Mouse (Mus musculus): Measurements from ENCODE around the gene Carns1. TPM values are rescaled to one million over a fixed set of nuclear protein-coding genes. Genes with fewer than 3 reads are reported as not detected.

Gene Carns1
- 4.6 and 5.3 TPM in 2 replicates for polyA plus RNA-seq (2012; rRNA removed)

GRCm38 (mm10) chr19:4175368-4175947 is at the start of gene Carns1:
Gene Carns1 (minus strand): TSS chr19:4175479.

GRCm38 (mm10) chr19:4214071-4214770 is 38.9 kb upstream of the Carns1 start, which contains the start of the genes Clcf1 and AC109138.7:
Gene Clcf1 (plus strand): TSS chr19:4214238.
Gene AC109138.7 (plus strand): TSS chr19:4214357.

DNA sequence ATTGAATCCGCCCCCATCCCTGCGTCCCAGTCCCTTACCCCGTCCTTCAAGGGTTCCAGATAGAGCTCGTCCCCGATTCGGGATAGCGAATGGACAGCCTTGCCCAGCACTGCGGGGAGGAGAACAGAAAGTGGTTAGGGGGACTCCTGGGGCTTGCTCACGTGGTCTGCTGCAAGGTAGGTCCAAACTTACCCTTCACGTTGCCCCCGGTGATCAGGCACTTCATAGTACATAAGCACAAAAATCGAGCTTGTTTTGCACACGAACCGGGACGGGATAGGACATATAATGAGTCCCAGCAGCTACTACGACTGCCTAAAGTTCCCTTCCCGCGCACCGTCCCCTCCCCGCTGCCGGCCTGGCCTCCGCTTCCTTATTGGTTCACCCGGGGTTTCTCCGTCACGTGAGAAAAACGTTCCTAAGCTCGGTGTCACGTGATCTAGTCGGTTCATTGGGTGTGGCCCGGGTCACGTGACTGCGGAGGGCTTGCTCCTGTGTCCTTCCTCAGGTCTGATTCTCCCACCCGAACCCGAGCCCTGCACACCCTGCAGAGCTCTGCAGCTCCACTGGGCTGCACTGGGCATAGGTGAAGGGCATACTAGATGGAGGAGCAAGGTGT is 26.1 kb upstream of the Carns1 start, which contains the start of gene Rad9a:
Gene Rad9a (minus strand): TSS at position 372 of the 619 bp plus-strand sequence.

DNA sequence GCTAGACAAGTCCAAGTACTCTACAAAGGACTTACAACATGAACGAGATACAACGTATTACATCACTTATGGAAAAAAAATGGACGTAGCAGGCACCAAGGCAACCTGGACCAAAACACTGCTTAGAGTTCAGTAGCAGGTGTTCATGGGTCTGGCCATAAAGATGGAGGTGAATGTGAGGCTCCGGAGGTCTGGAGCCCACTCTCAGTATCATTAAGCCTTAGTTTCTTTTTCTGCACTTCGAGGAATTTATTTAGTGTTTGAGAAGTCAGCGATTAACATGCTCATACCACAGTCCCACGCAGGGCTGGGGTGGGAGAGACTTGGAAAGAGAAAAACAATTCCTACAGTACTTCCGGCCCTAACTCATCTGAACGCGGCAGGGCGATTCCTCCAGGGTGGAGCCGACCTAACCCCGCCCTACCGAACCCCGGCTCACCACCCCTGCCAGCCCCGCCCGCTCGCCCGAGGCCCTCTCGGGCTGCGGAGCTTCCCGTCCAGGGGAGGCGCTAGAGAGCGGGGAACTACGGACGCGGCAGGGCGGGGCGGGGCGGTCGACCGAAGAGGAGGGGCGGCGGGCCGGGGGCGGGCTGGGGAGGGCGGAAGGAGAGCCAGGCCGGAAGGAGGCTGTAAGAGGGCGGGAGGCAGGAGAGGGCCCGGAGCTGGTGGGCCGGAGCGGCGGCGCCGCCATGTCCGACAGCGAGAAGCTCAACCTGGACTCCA is 16.4 kb upstream of the Carns1 start, which contains the start of gene Ppp1ca:
Gene Ppp1ca (plus strand): TSS at position 538 of the 723 bp plus-strand sequence.

DNA sequence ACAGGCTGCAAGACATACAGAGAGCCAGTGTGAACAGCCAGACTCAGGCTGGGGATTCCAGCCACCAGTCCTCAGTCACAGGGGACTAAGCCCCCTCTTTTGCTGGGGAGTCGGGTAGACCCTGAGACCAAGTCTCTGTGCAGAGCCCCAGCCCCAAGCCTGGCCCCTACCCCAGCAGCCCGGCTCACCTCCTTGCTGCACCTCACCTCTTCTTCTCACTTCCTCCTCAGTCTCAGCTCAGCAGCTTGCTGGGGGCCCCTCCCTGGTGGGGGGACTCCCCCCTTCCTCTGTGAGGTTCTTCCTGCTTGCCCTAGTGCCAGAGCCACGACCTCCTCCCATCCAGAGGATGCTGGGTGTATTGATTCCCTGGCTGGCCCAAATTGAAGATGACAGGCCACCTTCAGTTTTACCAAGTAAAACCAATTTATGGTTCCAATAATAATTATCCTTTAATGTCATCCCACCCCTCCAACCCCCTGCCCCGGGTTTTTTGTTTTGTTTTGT is 15.6 kb upstream of the Carns1 start, which contains the start of gene Tbc1d10c:
Gene Tbc1d10c (minus strand): TSS at position 454 of the 504 bp plus-strand sequence.

GRCm38 (mm10) chr19:4162646-4163542 is 12.4 kb downstream of the Carns1 start, which contains the start of gene Rps6kb2:
Gene Rps6kb2 (minus strand): TSS chr19:4163354.

DNA sequence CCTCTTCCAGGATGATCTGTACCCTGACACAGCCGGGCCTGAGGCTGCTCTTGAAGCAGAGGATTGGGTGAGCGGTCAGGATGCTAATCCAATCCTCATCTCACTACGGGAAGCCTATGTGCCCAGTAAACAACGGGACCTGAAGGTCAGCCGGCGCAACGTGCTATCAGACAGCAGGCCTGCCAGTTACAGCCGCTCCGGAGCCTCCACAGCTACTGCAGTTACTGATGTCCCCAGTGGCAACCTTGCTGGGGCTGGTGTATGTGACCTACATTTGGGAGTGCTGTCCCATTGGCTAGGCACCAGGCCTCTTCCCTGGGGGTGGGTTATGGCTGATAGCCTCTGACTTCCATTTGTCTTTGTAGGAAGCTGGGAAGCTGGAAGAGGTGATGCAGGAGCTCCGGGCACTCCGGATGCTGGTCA is 22.0 kb downstream of the Carns1 start, which contains the start of gene Ptprcap:
Gene Ptprcap (plus strand): TSS at position 373 of the 423 bp plus-strand sequence.

DNA sequence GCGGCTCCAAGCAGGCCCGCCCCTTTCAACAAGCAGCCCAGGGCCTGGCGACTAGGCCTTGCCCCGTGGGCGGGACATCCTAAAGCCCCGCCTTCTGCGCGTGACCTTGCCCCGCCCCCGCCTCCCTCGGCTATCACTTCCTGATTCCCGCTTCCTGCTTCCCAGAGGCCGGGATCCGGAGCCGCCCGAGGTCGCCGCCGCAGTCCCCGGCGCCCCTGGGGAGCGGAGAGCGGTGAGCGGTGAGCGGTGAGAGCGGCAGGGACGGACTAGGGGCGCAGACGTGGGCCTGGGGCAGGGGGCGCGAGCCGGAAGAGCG is 26.8 kb downstream of the Carns1 start, which contains the start of gene Coro1b:
Gene Coro1b (plus strand): TSS at position 129 of the 316 bp plus-strand sequence.

DNA sequence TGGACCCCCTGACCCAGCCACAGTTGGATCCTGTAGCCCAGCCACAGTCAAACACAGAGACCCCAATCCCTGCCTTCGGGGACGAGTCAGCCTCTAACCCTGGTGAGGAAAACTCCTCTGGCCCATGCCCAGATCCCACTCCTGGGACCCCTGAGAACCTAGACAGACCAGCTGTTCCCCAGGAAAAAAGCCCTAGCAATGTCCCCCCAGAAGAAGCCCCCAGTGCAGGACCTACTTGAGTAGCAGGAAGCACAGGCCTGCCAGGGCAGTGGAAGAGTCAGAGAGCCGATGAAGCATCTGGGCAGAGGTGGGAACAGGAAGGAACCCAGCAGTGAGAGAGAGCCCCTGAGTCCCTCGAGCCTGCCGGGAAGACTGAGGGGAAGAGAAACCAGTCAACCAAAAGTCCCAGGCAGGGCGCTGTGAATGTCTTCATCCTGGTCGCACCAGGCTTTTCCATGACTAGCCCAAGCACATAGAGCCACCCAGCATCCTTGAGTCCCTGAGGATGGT is 31.5 kb downstream of the Carns1 start, which contains the start of gene Cabp4:
Gene Cabp4 (minus strand): TSS at position 275 of the 510 bp plus-strand sequence.

GRCm38 (mm10) chr19:4139446-4139845 is 35.8 kb downstream of the Carns1 start, which contains the start of gene Gpr152:
Gene Gpr152 (plus strand): TSS chr19:4139787.

DNA sequence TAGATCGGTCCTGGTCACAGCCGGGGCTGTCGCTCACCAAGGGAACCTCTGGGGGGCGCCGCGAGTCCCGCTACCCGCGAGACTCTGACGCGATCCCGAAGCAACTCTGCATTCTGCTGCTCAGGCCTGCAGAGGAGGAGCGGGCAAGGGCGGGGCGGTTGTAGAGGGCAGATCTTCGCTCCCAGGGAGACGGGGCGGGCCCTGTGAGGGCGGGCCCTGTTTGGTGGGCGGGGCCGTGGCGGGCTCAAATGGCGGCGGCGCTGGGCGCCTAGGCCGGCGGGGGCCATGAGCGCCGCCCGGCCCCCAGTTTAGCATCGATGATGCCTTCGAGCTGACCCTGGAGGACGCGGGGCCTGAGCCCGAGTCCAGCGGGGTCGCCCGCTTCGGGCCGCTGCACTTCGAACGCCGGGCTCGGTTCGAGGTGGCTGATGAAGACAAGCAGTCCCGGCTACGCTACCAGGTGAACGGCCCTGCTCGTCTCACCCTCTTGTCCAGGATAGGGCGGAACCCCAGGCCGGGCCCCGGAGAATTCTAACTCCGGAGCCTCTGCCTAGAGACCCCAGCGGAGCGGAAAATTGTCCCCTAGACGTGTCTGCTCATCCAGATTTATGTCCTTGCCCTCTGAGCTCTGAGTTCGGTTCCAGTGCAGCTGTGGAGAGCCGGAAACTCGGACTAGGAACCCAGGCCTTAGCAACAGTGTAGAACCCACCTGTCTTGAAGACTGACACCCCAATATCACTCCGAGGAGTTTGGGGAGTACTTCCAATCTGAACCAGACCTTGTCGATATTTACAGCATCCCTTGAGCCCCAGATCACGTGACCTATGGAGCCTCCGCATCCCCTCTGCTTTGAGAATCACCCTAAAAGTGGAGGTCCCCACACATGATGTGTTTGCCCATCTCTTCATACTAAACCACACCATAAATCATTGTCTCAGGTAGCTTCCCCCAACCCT is 49.3 kb downstream of the Carns1 start, which contains the start of gene Aip:
Gene Aip (minus strand): TSS at position 118 of the 956 bp plus-strand sequence.

Other genes with a start within 250 kb of the Carns1 start
- gene Aldh3b1, start 245.7 kb downstream of the Carns1 start, polyA plus RNA-seq (2012; rRNA removed), result 2.0 TPM in 2 replicates
- gene Unc93b1, start 240.3 kb downstream of the Carns1 start, polyA plus RNA-seq (2012; rRNA removed), result 31.5 and 46.6 TPM in 2 replicates
- gene Aldh3b3, start 216.8 kb downstream of the Carns1 start, polyA plus RNA-seq (2012; rRNA removed), result 0.15 and 0.23 TPM in 2 replicates
- 32.2 and 43.3 TPM in 2 replicates for gene Aldh3b2, start 203.2 kb downstream of the Carns1 start, polyA plus RNA-seq (2012; rRNA removed)
- 11.4 and 16.6 TPM in 2 replicates for gene Acy3, start 188.9 kb downstream of the Carns1 start, polyA plus RNA-seq (2012; rRNA removed)
- gene Tbx10, start 182.7 kb downstream of the Carns1 start, polyA plus RNA-seq (2012; rRNA removed), result not detected in 2 replicates
- gene Nudt8, start 174.9 kb downstream of the Carns1 start, polyA plus RNA-seq (2012; rRNA removed), result 14.0 and 30.7 TPM in 2 replicates
- 0.82 and 1.4 TPM in 2 replicates for gene Gm49405, start 174.9 kb downstream of the Carns1 start, polyA plus RNA-seq (2012; rRNA removed)
- gene Doc2g, start 172.2 kb downstream of the Carns1 start, polyA plus RNA-seq (2012; rRNA removed), result 6.4 and 6.9 TPM in 2 replicates
- 125 and 129 TPM in 2 replicates for gene Ndufv1, start 162.7 kb downstream of the Carns1 start, polyA plus RNA-seq (2012; rRNA removed)
- gene Gstp1, start 137.5 kb downstream of the Carns1 start, polyA plus RNA-seq (2012; rRNA removed), result 1,477 and 1,578 TPM in 2 replicates
- 160 and 194 TPM in 2 replicates for gene Gstp2, start 129.5 kb downstream of the Carns1 start, polyA plus RNA-seq (2012; rRNA removed)
- gene Gstp3, start 115.9 kb downstream of the Carns1 start, polyA plus RNA-seq (2012; rRNA removed), result 1.6 and 1.9 TPM in 2 replicates
- gene Cabp2, start 93.9 kb downstream of the Carns1 start, polyA plus RNA-seq (2012; rRNA removed), result not detected in 2 replicates
- gene Cdk2ap2, start 78.3 kb downstream of the Carns1 start, polyA plus RNA-seq (2012; rRNA removed), result 155 and 221 TPM in 2 replicates
- 68.7 and 72.3 TPM in 2 replicates for gene Pitpnm1, start 75.5 kb downstream of the Carns1 start, polyA plus RNA-seq (2012; rRNA removed)
- 25.6 and 32.7 TPM in 2 replicates for gene Aip, start 49.6 kb downstream of the Carns1 start, polyA plus RNA-seq (2012; rRNA removed)
- not detected in 2 replicates for gene Gpr152, start 35.7 kb downstream of the Carns1 start, polyA plus RNA-seq (2012; rRNA removed)
- gene Cabp4, start 31.4 kb downstream of the Carns1 start, polyA plus RNA-seq (2012; rRNA removed), result not detected in 2 replicates
- 140 and 142 TPM in 2 replicates for gene Coro1b, start 26.9 kb downstream of the Carns1 start, polyA plus RNA-seq (2012; rRNA removed)
- gene Ptprcap, start 21.9 kb downstream of the Carns1 start, polyA plus RNA-seq (2012; rRNA removed), result 25.8 and 51.7 TPM in 2 replicates
- 37.1 and 39.1 TPM in 2 replicates for gene Rps6kb2, start 12.1 kb downstream of the Carns1 start, polyA plus RNA-seq (2012; rRNA removed)
- 1.5 and 5.0 TPM in 2 replicates for gene Tbc1d10c, start 15.8 kb upstream of the Carns1 start, polyA plus RNA-seq (2012; rRNA removed)
- gene Ppp1ca, start 16.6 kb upstream of the Carns1 start, polyA plus RNA-seq (2012; rRNA removed), result 202 and 205 TPM in 2 replicates
- 8.0 and 9.5 TPM in 2 replicates for gene Rad9a, start 26.2 kb upstream of the Carns1 start, polyA plus RNA-seq (2012; rRNA removed)
- 6.8 and 7.5 TPM in 2 replicates for gene Clcf1, start 38.8 kb upstream of the Carns1 start, polyA plus RNA-seq (2012; rRNA removed)
- not detected in 2 replicates for gene AC109138.7, start 38.9 kb upstream of the Carns1 start, polyA plus RNA-seq (2012; rRNA removed)
- gene Pold4, start 56.4 kb upstream of the Carns1 start, polyA plus RNA-seq (2012; rRNA removed), result 55.0 and 65.2 TPM in 2 replicates
- gene Ssh3, start 93.7 kb upstream of the Carns1 start, polyA plus RNA-seq (2012; rRNA removed), result 70.7 and 85.1 TPM in 2 replicates
- 5.5 and 7.2 TPM in 2 replicates for gene Ankrd13d, start 107.7 kb upstream of the Carns1 start, polyA plus RNA-seq (2012; rRNA removed)
- 54.8 and 71.4 TPM in 2 replicates for gene Grk2, start 130.7 kb upstream of the Carns1 start, polyA plus RNA-seq (2012; rRNA removed)
- 17.9 and 22.2 TPM in 2 replicates for gene Kdm2a, start 222.8 kb upstream of the Carns1 start, polyA plus RNA-seq (2012; rRNA removed)

Measured in stomach, adult 2 months (tissue).